Mouse (Mus musculus) forebrain, embryonic 15.5 days (tissue): ENCODE results near the gene Mark3. TPM values are rescaled to one million over a fixed set of nuclear protein-coding genes. Genes with fewer than 3 reads are reported as not detected.
A peak's percentile ranks its signal among the peaks of the same experiment; 100 is the strongest.
"Not testable (repeated sequence)": the region's sequence is repeated elsewhere in the genome, so short reads cannot be mapped to it uniquely, and the experiment has no call there.

ENCODE experiments used
- ATAC-seq: fragments of 200-750 bp; cut with Nextera tagmentation; replicated peaks from 2 replicates; pipeline ENCODE4 v1.8.0; 2017; ENCODE audit warnings: mild to moderate bottlenecking, moderate TSS enrichment, moderate library complexity
- H3K27ac ChIP-seq: fragments of 300-500 bp; sonication (generic); replicated peaks from 2 replicates; pipeline ENCODE4 v1.5.1; 2015; ENCODE audit warnings: mild to moderate bottlenecking, inconsistent platforms
- H3K27me3 ChIP-seq: fragments of 300-500 bp; sonication (generic); 2 replicates; pipeline ENCODE4 v1.6.1; 2015; ENCODE audit warnings: inconsistent platforms
- H3K36me3 ChIP-seq: fragments of 300-500 bp; sonication (generic); 2 replicates; pipeline ENCODE4 v1.6.1; 2015; ENCODE audit warnings: mild to moderate bottlenecking, inconsistent platforms
- H3K4me1 ChIP-seq: fragments of 300-500 bp; sonication (generic); 2 replicates; pipeline ENCODE4 v1.6.1; 2015; ENCODE audit warnings: inconsistent platforms
- H3K4me2 ChIP-seq: fragments of 300-500 bp; sonication (generic); replicated peaks from 2 replicates; pipeline ENCODE4 v1.6.1; 2015; ENCODE audit warnings: mild to moderate bottlenecking, inconsistent platforms
- H3K4me3 ChIP-seq: fragments of 300-500 bp; sonication (generic); 2 replicates; pipeline ENCODE4 v1.5.1; 2015; ENCODE audit warnings: mild to moderate bottlenecking, inconsistent platforms
- H3K9ac ChIP-seq: fragments of 300-500 bp; sonication (generic); replicated peaks from 2 replicates; pipeline ENCODE4 v1.6.1; 2015; ENCODE audit warnings: mild to moderate bottlenecking, inconsistent platforms
- H3K9me3 ChIP-seq: fragments of 300-500 bp; sonication (generic); 2 replicates; pipeline ENCODE4 v1.6.1; 2016; ENCODE audit warnings: inconsistent platforms
- WGBS: fragments of 180-500 bp; shearing (Covaris S2); methylation state at CpG from one replicate; pipeline ENCODE4 v1.1.7; 2015; ENCODE audit warnings: mixed read lengths; 5-methylcytosine and 5-hydroxymethylcytosine counted together
- polyA plus RNA-seq: library from polyadenylated mRNA; unstranded; fragments of >200 nt; fragmentation: Nextera tagmentation; extraction: Ambion mirVana; gene quantifications from 2 replicates; pipeline ENCODE4 v1.2.1, GENCODE M21; 2015

Gene Mark3
- polyA plus RNA-seq, 1 experiment from 2014 or later: 54.4 TPM

- H3K27ac ChIP-seq, H3K4me3 ChIP-seq, ATAC-seq, H3K9ac ChIP-seq, H3K9me3 ChIP-seq, H3K4me1 ChIP-seq, H3K4me2 ChIP-seq, H3K27me3 ChIP-seq: not testable (repeated sequence)
- 96% methylated on average over 11 of the region's 11 CpGs for WGBS
- peaks cover 15% of the 10 kb centered on the region; the same call in 1 of the 2 replicates for H3K36me3 ChIP-seq
These were observed 87.2 kb downstream of the Mark3 start for GRCm38 (mm10) chr12:111661554-111661953.

- no peaks in the 10 kb centered on the region for H3K27me3 ChIP-seq
- H3K4me3 ChIP-seq: no peak overlapping the region
- H3K9me3 ChIP-seq: no peaks in the 10 kb centered on the region
- ATAC-seq: no peak
- peaks cover 11% of the 10 kb centered on the region; the same call in 1 of the 2 replicates for H3K36me3 ChIP-seq
- H3K4me2 ChIP-seq: no peak overlapping the region
- WGBS: 78% methylated on average over 17 of the region's 17 CpGs
- no peak overlapping the region for H3K9ac ChIP-seq
- H3K27ac ChIP-seq: no peak overlapping the region
- peaks cover 1% of the 10 kb centered on the region for H3K4me1 ChIP-seq
These were observed 89.2 kb downstream of the Mark3 start for GRCm38 (mm10) chr12:111663228-111664143.

- 52% methylated on average over 6 of the region's 6 CpGs for WGBS
- 0 out of 2 replicates have a peak, but pooled peaks cover 13% of the 10 kb centered on the region for H3K36me3 ChIP-seq
- no peak for ATAC-seq
These were observed 89.9 kb downstream of the Mark3 start for GRCm38 (mm10) chr12:111664144-111664634.

GRCm38 (mm10) chr12:111665041-111665880, 90.9 kb downstream of the Mark3 start:
- Histone ChIP-seq H3K4me3 (no peak overlapping the region), H3K4me2 (no peak overlapping the region), H3K9ac (no peak overlapping the region), H3K36me3 (peaks cover 12% of the 10 kb centered on the region; the same call in 1 of the 2 replicates), H3K9me3 (no peaks in the 10 kb centered on the region), H3K4me1 (peaks cover 19% of the 10 kb centered on the region), H3K27me3 (no peaks in the 10 kb centered on the region), H3K27ac (no peak overlapping the region)
- ATAC-seq: no peak
- 82% methylated on average over 13 of the region's 13 CpGs for WGBS

More at GRCm38 (mm10) chr12:111664144-111664634, 89.9 kb downstream of the Mark3 start:
- Histone ChIP-seq H3K9ac (no peak overlapping the region), H3K4me3 (no peak overlapping the region), H3K27me3 (no peaks in the 10 kb centered on the region), H3K4me2 (no peak overlapping the region), H3K4me1 (peaks cover 8% of the 10 kb centered on the region), H3K9me3 (no peaks in the 10 kb centered on the region), H3K27ac (no peak overlapping the region)

GRCm38 (mm10) chr12:111666380-111666779, 92.1 kb downstream of the Mark3 start:
- Histone ChIP-seq H3K4me3 (no peak overlapping the region), H3K4me1 (peaks cover 28% of the 10 kb centered on the region), H3K9me3 (no peaks in the 10 kb centered on the region), H3K36me3 (peaks cover 13% of the 10 kb centered on the region; the same call in 1 of the 2 replicates), H3K27ac (no peak overlapping the region), H3K4me2 (no peak overlapping the region), H3K27me3 (no peaks in the 10 kb centered on the region), H3K9ac (no peak overlapping the region)
- 82% methylated on average over 13 of the region's 13 CpGs for WGBS
- ATAC-seq: no peak

DNA sequence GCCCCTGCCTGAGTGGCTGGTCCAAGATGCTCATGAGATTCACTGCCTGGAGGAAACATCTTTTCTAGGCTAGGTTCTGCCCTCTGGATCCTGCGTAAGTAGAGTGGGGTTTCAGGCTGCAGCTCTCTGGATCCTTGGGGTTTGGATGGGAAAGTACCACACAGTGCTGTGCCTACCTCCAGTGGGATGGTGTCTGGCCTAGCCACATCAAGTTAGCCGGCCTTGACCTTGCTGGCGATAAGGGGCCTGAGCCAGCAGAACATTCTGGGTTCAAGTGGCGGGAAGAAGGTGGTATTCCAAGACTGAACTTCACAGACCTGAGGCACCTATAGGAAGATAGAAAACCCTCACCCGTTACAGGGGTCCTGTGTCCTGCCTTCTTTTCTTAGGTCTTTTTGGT, 93.1 kb downstream of the Mark3 start:
- Histone ChIP-seq H3K36me3 (peaks cover 13% of the 10 kb centered on the region; the same call in 1 of the 2 replicates), H3K9me3 (no peaks in the 10 kb centered on the region), H3K4me2 (no peak overlapping the region), H3K27me3 (no peaks in the 10 kb centered on the region), H3K9ac (no peak overlapping the region), H3K4me1 (peaks cover 31% of the 10 kb centered on the region), H3K4me3 (no peak overlapping the region), H3K27ac (no peak overlapping the region)
- 93% methylated on average over 5 of the region's 5 CpGs for WGBS
- no peak for ATAC-seq

GRCm38 (mm10) chr12:111668457-111668912, 94.2 kb downstream of the Mark3 start:
- Histone ChIP-seq H3K27ac (peak overlapping the region; percentile 91), H3K4me3 (peak overlapping the region; percentile 90; the same call in 1 of the 2 replicates), H3K36me3 (peaks cover 13% of the 10 kb centered on the region; the same call in 1 of the 2 replicates), H3K27me3 (no peaks in the 10 kb centered on the region), H3K9ac (peak overlapping the region; percentile 96; the same call in 1 of the 2 replicates), H3K4me2 (peak overlapping the region; percentile 71), H3K4me1 (peaks cover 37% of the 10 kb centered on the region), H3K9me3 (no peaks in the 10 kb centered on the region)
- WGBS: 2% methylated on average over 8 of the region's 8 CpGs
- ATAC-seq: peak; percentile 47

DNA sequence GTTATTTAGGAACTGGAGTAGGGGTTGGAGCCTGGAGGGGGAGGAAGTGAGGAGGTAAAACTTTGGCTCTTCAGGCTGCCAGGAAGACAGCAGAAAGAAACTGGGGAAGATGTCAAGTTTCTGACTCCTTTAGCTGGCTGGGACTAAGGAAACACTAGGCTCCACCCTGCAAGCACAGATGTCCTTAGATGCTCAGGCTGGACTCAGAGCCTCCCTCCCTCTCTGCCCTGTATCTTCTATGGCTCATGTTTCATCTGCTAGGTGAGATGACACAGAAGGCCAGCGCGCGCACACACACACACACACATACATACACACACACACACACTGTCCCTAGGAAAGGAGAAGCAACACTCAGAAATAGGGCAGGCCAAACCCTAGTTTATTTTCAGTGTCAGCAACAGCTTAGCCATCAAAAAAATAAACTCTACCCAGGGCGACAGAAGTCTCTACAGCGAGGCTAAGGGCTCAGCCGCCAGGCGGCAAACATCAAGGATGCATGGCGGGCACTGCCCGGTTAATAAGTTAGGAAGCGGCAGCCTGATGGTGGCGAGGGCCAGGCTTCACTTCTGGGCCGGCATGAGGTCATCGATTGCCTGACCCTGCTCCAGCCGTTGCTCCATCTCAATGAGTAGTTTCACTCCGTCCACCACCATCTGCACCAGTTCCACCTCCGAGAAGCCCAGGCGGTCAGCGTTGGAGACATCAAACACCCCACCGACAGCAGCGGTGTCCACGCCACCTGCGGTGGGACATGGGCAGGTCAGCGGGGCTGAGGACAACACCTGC, 94.9 kb downstream of the Mark3 start:
- WGBS: 50% methylated on average over 23 of the region's 23 CpGs
- ATAC-seq: no peak

GRCm38 (mm10) chr12:111669961-111670360, 95.6 kb downstream of the Mark3 start:
- H3K27me3 ChIP-seq: no peaks in the 10 kb centered on the region
- H3K27ac ChIP-seq: peak overlapping the region; percentile 91

More for the DNA sequence above, 94.9 kb downstream of the Mark3 start:
- peak overlapping the region; percentile 96 for H3K9ac ChIP-seq
- H3K9me3 ChIP-seq: no peaks in the 10 kb centered on the region
- H3K27ac ChIP-seq: peak overlapping the region; percentile 91
- H3K4me2 ChIP-seq: peak overlapping the region; percentile 71
- peaks cover 37% of the 10 kb centered on the region for H3K4me1 ChIP-seq
- peaks cover 13% of the 10 kb centered on the region; the same call in 1 of the 2 replicates for H3K36me3 ChIP-seq
- peak overlapping the region; percentile 90 for H3K4me3 ChIP-seq
- H3K27me3 ChIP-seq: no peaks in the 10 kb centered on the region

DNA sequence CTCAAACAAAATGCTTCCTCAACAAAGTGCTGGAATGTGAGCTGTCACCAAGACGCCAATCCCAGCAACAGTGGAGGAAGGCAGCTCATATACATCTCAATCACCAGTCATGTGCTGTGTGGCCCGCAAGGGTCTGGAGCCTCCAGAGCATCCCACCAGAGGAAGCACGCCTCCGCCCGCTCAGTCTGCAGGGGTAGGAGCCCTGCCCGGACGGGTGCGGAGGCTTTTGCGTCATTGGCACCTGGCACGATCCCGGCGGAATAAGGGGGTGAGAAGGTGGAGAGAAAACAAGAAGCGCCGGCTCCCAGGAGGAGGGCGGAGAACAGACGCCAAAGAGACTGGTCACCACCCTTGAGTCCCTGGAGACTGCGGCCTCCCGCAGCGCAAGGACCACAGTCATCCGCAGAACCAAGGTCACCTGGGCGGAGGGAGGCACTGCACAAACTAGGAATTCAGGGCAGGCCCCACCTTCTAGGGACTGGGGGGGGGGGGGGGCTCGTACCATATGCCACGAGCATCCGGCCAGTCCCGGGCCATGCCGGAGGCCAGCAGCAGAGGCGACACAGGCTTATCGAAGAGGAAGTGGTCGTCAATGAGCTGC, 96.1 kb downstream of the Mark3 start:
- Histone ChIP-seq H3K27me3 (no peaks in the 10 kb centered on the region), H3K27ac (peak overlapping the region; percentile 91)
- WGBS: 1% methylated on average over 28 of the region's 29 CpGs

More at GRCm38 (mm10) chr12:111669961-111670360, 95.6 kb downstream of the Mark3 start:
- peak overlapping the region; percentile 96 for H3K9ac ChIP-seq
- peak overlapping the region; percentile 90 for H3K4me3 ChIP-seq
- no peaks in the 10 kb centered on the region for H3K9me3 ChIP-seq
- peak overlapping the region; percentile 71 for H3K4me2 ChIP-seq
- peaks cover 11% of the 10 kb centered on the region; the same call in 1 of the 2 replicates for H3K36me3 ChIP-seq
- no peak for ATAC-seq
- H3K4me1 ChIP-seq: peaks cover 37% of the 10 kb centered on the region
- 34% methylated on average over 8 of the region's 8 CpGs for WGBS

More for the DNA sequence above, 96.1 kb downstream of the Mark3 start:
- no peaks in the 10 kb centered on the region for H3K9me3 ChIP-seq
- H3K9ac ChIP-seq: peak overlapping the region; percentile 96
- H3K4me2 ChIP-seq: peak overlapping the region; percentile 71
- H3K4me1 ChIP-seq: peaks cover 37% of the 10 kb centered on the region
- H3K36me3 ChIP-seq: peaks cover 11% of the 10 kb centered on the region; the same call in 1 of the 2 replicates
- H3K4me3 ChIP-seq: peak overlapping the region; percentile 90
- ATAC-seq: no peak
